Mouse (Mus musculus): ENCODE data around the gene Agap2.
"Not testable (repeated sequence)": the region's sequence is repeated elsewhere in the genome, so short reads cannot be mapped to it uniquely, and the experiment has no call there.

Agap2 gene

DNA sequence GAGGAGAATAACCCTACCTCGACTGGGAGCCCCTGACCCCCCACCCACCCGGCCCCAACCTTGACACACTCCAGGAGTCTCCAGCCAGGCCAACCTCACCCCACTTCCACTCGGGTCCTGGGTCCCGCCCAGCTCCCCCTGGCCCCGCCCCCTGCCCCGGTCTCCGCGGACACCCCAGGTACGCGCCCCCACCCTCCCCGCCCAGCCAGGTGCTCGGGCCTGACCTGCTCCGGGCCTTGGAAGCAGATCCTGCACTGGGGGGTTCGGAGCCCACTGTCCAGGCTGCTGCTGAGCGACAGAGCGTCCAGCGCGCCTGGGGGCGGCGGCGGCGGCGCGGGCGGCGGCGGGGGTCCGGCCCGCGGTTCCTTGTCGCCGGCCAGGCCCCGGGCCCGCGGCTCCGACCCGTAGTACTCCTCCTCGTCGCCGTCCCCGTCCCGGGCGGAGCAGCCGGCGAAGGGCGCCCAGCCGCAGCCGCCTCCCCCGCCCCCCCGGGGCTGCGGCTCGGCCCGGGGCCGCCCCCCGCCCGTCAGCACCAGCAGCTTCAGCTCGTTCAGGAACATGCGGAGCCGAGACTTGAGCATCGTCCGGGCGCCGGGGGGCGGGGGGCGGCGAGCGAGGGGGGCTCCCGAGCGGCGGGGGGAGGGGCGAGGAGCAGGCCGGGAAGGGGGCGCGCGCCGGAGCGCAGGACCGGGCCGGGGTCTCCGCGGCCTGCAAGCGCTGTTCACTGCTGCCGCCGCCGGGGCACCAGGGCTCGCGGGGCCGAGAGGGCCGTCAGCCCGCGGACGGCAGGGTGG is 15.7 kb upstream of the Agap2 start:
- DNase-seq (ENCODE audit: extremely low spot score, low spot score) = no peak

DNA sequence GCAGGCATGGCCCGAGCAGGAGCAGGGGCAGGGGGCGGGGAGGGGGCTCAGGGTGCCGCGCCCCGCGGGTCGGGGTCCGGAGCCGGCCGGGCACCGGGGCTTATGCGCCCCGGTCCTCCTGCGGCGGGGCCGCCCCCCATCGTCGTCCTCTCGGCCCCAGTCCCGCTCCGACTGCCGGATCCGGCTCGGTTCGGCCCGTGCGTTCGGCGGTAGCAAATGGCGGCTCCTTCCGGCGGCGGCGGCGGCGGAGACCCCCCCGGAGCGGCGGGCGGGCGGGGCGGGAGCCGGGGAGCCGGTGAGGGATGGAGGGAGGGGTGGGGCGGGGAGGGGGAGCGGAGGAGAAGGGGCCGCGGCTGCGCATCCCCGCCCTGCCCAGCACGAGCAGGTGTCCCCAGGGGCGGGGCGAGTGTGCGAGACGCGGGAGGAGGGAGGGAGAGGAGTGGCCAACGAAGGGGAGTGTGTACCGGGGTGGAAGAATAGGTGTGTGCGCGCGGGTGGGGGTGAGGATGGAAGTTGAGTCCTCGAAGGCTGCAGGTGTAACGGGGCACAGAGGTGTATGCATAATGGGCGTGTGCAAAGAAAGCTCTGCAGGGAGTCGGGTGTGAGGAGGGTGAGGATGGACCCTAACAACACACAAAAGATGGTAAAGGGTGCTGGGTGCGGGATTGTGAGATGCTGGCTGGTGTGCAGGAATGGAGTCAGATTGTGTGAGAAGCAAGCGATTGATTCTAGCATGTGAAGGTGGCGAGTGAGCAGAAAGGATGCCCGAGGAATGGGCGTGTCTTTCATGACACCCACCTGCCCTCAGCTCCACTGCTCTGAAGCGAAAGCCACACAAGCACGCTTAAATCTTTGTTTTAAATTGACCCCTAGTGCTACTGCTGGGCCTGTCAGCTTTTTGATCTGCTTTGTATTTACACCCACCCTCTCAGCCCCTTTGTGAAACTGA is 14.8 kb upstream of the Agap2 start, which contains the start of gene March9:
TSS of gene March9 (minus strand) at position 217 of the 949 bp plus-strand sequence.
- DNase-seq (ENCODE audit: extremely low spot score, low spot score) = peak; percentile 63

DNA sequence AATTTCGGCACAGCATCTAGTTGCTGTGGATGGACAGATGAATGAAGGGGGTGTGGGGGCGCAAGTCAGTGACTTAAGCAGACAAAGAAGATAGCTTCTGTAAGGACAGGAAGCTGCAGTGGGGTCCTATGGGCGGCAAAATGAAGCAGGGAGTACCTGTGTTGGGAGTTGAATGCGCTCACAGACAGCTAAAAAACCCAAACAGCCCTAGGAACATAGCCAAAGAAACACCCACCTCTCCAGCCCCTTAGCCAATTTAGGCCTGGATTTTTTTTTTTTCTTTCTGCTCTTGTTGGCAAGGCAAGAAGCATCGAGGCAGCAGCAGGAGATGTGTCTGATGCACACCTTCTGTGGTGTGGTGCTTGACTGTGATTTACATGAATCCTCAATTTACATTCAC is 14.0 kb upstream of the Agap2 start:
- no peak for DNase-seq (ENCODE audit: extremely low spot score, low spot score)

DNA sequence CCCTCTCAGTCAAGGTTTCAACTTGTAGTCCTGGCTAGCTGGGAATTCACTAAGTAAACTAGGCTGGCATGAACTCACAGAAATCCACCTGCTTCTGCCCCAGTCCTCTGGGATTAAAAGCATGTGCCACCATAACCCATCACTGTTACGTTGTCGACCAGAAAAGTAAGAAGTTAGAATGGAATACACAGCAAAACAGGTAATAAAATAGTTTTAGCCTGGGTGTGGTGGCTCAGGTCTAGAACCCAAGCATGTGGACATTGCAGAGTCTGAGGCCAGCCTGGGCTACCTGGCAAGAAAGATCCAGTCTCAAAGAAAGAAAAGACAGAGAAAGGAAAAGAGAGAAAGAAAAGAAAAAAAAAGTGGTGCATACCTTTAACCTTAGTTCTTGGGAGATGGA is 13.6 kb upstream of the Agap2 start:
- DNase-seq (ENCODE audit: extremely low spot score, low spot score) = no peak

DNA sequence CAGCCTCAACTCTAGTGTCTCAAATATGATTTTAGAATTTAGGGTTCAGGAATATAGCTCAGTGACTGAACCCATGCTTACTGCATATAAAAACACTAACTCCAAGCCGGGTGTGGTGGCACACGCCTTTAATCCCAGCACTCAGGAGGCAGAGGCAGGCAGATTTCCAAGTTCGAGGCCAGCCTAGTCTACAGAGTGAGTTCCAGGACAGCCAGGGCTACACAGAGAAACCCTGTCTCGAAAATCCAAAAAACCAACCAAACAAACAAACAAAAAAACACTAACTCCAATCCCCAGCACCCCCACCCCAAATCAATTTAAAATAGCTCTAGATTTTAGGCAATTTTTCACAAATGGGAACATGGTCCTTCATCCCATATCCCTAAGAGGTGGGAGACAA is 13.0 kb upstream of the Agap2 start:
- DNase-seq (ENCODE audit: extremely low spot score, low spot score) = not testable (repeated sequence)

DNA sequence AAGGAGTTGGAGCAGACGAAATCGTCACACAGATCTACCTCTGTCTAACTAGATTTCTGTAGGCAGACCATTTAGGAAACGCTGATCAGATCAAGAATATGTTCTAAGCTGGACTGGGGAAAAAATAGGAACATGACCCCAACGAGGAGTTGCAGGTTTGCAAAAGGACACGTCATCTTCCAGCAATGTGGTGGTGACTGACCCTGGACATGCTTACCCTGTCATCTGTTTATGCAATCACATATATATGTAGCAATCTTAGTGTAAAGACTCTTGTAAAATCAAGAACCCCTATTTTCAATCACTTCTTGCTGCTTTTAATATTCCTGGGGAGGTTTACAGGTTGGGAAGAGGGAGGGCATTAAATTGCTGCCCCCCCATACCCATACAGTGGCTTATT is 12.6 kb upstream of the Agap2 start:
- no peak for DNase-seq (ENCODE audit: extremely low spot score, low spot score)

DNA sequence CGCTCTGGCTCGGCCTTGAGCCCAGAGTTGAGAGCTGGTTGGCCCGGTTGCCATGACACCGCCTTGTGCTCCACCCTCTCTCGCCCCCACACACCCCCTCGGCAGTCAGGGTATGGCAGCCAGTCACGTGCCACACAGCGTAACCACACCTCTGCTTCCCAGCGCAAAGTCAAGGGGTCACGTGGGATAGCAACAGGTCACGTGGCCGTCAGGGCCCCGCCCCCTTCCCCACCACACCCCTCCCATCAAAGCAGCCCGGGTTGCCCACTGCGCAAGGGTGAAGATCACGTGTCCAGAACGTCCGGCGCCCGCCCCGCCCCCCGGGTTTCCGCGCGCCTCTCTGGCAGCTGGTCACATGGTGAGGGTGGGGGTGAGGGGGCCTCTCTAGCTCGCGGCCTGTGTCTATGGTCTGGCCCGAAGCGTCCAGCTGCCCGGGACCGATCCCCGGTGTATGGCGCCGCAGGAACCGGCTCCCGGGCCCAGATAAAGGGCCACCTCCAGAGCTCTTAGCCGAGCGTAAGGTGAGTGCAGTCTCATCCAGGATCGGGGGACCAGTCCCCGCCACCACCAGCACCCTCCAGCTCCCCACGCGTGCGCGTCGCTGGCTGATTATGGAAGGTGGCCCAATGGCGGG is 11.7 kb upstream of the Agap2 start, which contains the start of gene Cdk4:
TSS of gene Cdk4 (plus strand) at position 296 of the 634 bp plus-strand sequence.
- peak; percentile 100 for DNase-seq (ENCODE audit: extremely low spot score, low spot score)

DNA sequence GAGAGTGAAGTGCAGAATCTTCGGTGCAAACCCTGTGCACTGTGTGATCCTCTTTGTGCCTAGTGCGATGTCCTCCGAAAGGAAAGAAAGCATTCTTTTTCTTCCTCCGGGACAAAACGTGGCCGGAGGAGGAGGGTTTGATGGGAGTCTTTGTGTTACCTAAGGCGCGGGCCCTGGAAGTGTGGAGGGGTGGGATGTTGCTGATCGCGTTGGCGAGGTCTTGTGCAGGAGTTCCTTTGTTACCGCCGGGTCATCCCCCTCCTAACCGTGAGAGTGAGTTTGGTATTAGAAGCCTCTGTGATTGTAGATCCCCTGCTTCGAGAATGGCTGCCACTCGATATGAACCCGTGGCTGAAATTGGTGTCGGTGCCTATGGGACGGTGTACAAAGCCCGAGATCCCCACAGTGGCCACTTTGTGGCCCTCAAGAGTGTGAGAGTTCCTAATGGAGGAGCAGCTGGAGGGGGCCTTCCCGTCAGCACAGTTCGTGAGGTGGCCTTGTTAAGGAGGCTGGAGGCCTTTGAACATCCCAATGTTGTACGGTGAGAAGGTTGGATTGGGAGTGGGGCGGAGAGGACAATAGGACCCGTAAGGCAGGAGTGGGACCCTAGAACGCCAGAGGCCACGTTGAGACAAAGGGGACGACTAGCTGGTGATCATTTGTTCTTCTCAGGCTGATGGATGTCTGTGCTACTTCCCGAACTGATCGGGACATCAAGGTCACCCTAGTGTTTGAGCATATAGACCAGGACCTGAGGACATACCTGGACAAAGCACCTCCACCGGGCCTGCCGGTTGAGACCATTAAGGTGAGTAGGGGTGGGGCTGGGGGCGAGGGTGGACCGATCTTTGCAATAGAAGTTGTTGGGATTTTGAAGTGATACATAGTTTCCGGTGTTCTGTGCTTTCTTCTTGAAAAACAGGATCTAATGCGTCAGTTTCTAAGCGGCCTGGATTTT is 10.9 kb upstream of the Agap2 start:
- peak; percentile 63 for DNase-seq (ENCODE audit: extremely low spot score, low spot score)

DNA sequence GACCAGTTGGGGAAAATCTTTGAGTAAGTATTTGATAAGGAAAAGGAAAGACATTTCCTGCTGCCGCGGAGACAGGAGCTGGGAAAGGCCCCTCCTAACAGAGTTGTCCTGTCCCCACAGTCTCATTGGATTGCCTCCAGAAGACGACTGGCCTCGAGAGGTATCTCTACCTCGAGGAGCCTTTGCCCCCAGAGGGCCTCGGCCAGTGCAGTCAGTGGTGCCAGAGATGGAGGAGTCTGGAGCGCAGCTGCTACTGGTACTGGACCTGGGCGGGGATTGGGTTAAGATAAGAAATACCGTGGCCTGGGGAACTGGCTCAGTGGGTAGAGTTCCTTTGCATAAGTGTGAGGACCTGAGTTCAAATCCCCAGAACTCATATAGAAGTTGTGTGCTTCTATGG is 9.1 kb upstream of the Agap2 start:
- no peak for DNase-seq (ENCODE audit: extremely low spot score, low spot score)

DNA sequence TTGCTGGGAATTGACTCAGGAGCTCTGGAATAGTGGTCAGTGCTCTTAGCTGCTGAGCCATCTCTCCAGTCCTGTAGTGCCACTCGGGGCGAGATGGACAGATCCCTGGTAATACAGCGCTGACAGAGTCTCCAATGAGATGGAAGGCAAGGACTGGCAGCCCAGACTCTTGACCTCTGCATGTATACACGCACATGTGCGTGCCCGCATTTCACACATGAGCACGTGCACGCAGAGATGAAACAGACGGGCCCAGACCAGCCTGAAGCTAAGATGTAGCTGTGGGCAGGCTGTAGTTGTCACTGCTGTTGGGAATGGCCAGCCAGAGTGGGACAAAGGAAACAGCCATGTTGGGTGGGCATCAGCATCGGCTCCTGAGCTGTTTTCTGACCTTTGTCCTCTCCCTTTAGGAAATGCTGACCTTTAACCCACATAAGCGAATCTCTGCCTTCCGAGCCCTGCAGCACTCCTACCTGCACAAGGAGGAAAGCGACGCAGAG is 8.5 kb upstream of the Agap2 start:
- no peak for DNase-seq (ENCODE audit: extremely low spot score, low spot score)

DNA sequence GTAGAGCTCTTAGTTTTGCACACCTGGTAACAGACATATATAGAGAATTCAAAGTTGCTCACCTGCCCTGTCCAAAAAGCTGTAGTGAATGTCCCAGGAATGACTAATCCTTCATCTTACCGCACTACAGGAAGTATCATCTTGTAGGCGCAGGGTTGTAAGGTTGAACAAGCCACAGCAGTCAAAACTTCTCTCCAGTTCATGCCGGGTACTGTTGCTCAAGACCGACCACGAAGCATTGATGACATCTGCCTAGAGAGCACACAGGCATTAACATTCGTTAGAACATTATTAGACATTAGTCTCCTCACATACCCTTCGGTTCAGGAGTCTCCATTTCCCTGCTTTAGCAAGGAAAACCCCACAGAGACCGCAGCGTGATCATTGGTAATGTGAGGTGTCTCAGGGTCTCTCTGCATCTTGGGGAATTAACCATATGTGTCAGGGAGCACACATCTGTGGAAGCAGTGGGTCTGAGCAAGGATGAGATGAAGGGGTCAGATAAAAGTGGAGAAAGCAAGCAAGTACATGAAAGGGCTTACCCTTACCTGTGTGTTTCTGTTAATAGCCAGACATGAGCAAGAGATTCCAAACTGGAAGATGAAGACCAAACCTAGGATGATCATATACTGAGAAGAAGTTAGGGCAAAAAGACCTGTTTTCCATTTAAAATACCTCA is 6.6 kb upstream of the Agap2 start:
- no peak for DNase-seq (ENCODE audit: extremely low spot score, low spot score)

DNA sequence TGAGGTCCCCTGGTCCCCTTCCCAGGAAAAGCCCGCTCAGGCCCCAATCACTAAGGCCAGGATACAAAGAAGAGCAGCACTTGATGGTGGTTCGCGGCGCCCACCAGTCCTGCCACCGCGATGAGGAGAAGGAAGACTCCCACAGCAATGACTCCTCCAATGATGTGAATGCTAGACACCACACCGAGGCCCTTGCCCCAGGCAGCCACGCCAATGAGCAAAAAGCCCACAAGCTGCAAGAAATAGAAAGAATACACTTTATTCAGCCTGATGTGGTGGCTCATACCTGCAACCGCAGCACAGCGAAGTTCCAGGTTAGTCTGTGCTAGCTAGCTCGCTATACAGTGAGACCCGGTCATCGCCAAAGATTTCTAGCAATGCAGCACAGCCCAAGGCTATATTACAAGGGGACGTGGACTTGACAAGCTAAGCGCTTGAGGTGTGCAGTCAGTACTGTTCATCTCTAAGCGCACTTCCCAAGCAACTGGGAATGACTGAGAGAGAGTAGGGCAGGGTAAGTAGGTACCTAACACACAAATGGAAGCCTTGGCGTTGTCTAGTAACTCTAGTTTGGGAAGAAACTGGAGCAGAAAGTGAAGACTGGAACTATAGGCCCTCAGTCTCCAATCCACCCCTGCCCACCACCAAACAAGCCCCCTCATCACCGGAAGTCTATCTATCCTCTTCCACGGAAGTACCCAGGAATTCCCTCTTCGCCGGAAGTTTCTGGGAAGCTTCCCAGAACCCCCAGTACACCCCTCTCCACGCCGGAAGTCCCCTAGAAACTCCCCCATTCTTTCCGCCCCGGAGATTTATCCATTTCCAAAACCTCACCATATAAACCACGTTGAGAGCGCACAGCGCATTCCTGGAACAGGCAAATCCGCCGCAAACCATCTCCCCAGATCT is 5.5 kb upstream of the Agap2 start:
- peak; percentile 50 for DNase-seq (ENCODE audit: extremely low spot score, low spot score)

DNA sequence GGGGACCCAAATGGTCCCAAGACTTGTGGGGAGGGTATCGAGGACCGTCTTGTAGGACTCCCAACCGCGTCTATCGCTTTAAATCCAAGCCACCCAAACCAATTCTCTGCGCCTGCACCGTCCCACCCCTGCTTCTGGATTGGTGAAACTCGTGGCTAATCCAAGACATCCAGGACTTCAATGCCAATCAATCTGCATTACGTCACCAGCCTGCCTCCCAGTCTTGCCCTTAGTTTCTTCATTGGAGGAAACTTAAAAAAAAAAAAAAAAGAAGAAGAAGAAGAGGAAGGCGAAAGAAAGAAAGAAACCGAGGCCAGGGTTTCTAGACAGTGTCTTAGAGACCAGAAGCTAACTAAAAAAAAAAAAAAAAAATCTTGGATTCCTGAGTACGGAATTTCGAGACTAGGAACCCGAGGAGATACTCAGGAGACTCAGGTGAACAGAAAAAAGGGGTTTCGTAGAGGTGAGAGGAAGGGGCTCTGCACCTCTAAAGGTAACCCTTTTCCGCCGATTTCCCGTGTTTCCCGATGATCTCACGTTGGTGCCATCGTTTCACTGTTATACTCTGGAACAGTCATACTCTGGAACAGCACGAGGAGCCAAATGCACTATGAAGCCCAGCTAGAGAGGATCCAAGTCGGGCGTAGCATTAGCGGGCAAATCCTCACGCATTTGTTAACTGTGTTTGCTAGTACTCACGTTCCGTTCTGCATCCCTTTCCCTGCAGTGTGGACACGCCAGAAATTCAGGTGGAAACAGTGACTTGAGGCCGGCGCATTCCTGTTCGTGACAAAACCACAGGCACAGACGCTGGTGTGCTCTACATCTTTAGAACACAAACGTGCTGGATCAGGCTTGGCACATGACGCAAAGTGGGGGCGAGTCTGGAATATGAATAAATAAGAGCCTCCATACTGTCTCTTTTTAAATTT is 4.6 kb upstream of the Agap2 start, which contains the start of gene Tspan31:
TSS of gene Tspan31 (minus strand) at position 75 of the 932 bp plus-strand sequence.
- peak; percentile 90 for DNase-seq (ENCODE audit: extremely low spot score, low spot score)

DNA sequence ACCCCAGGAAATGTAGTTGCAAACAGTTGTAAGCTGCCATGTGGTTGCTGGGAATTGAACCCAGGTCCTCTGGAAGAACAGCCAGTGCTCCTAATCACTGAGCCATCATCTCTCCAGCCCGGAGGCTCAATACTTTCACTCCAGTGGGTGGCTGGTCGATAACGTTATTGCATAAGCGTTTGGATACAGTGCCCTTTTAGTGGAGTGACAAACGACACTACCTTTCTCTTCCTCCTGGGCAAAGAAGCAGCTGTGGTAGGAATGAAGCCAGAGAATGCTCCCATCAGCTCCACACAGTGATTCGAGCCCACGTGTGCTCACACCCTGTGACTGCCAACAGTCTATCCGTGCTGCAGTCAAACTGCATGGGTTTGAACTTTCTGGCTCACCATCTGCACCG is 3.9 kb upstream of the Agap2 start:
- no peak for DNase-seq (ENCODE audit: extremely low spot score, low spot score)

DNA sequence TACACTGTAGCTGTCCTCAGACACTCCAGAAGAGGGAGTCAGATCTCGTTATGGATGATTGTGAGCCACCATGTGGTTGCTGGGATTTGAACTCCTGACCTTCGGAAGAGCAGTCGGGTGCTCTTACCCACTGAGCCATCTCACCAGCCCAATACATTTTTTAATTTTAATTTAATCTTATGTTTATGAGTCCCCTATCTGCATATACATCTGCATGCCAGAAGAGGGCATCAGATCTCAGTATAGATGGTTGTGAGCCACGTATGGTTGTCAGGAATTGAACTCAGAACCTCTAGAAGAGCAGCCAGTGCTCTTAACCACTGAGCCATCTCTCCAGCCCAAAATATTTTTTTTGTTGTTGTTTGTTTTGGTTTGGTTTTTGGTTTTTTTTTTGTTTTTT is 2.8 kb upstream of the Agap2 start:
- DNase-seq (ENCODE audit: extremely low spot score, low spot score) = not testable (repeated sequence)

DNA sequence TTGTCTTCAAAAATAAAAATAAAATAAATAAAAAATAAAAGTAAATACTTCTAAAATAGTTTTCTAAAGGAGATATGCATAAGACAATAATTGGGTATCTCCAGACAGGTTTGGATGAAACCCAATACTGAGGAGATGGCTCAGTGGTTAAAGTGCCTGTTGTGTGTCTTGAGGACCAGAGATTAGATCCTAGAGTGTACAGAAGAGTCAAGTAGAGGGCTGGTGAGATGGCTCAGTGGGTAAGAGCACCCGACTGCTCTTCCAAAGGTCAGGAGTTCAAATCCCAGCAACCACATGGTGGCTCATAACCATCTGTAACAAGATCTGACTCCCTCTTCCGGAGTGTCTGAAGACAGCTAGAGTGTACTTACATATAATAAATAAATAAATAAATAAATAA is 2.1 kb upstream of the Agap2 start:
- DNase-seq (ENCODE audit: extremely low spot score, low spot score) = not testable (repeated sequence)

DNA sequence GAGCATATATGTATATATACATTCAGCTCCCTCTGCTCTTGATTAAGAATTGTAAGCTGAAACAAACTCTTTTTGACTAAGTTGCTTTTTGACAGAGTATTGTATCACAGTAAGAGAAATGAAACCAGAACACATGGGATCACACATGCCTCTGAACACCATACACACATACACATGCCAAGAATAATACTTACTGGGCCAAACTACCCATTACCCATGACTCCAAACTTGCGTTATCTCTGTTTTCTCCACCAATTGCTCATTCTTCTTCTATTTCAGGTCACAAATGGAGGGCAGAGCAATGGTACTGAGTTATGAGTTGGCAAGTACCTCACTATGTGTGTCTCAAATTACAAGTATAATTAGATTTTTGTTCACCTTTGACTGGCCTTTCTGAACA is 1.1 kb upstream of the Agap2 start:
- no peak for DNase-seq (ENCODE audit: extremely low spot score, low spot score)

DNA sequence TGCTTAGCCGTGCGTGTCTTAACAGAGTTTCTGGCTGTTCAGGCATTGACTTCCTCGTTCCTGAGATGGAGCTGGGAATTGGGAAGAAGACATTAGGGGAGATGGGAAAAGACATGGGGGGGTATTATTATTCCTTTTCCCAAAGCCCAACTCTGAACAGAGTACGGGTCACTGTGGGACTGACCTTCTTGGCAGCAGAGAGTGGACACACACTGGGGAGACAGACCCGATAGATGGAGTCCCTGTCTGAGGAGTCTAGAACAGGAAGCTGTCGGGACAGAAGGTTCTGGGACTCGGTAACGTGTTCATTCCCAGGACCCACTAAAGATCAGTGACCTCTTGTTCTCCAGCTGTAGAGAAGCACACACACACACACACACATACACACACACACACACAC is 567 bp downstream of the Agap2 start:
- no peak for DNase-seq (ENCODE audit: extremely low spot score, low spot score)
